Comparison of ENCODE assay signal across 22 mouse cellular contexts in the genomic region with DNA sequence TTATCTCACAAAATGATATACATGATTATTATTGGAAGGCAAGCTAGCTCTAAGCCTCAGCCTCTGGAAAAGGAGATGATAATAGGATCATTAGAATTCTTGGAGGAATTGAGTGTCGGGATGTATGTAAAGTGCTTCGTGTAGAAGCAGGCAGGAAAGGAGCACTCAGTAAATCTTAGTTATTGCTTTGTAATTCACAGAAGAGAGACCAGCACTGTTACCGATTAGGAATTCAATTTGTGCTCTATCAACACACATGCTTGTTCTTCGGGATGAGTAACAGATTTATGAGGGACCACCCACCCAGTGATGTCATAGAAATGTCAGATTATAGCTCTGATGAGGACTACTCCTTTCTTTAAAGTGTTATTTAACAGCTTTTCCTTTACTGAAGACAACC. TPM values are rescaled to one million over a fixed set of nuclear protein-coding genes. Genes with fewer than 3 reads are reported as not detected.
DNase-seq lines count a peak whose midpoint lies in the region; ATAC-seq and TF ChIP-seq lines count a peak whose summit lies in the region.
"Had no signal": no experiment of that assay in that cellular context is flagged by ENCODE, and none has a peak within 500 bp of the region (broad histone marks: within the 10 kb centered on the region; RNA-seq: fewer than 3 reads in every experiment).

No protein-coding gene starts in this region.

- H3K27me3 ChIP-seq in midbrain, embryonic 11.5 days (ENCODE audit: control insufficient read depth, insufficient read depth, low read length), result no peaks in the 10 kb centered on the region
- no peaks in the 10 kb centered on the region for H3K27me3 ChIP-seq in midbrain, postnatal 0 days (ENCODE audit: insufficient read depth, low read length)
- H3K27me3 ChIP-seq in limb, embryonic 14.5 days (ENCODE audit: control insufficient read depth, insufficient read depth, low read length), result no peaks in the 10 kb centered on the region
- H3K27me3 ChIP-seq: embryonic facial prominence, embryonic 13.5 days; heart, embryonic 12.5 days had no signal

- ATAC-seq in midbrain, embryonic 11.5 days (ENCODE audit: low FRiP score), result no peak
- ATAC-seq in midbrain, postnatal 0 days (ENCODE audit: low FRiP score), result no peak
- no peak for ATAC-seq in limb, embryonic 14.5 days (ENCODE audit: low FRiP score, low read depth)
- ATAC-seq: CD4-positive, CD25-positive, alpha-beta regulatory T cell, adult 4 months; forebrain, embryonic 16.5 days had no signal

- no peak for TF ChIP-seq POLR2A in brain, embryonic 14.5 days (IDR thresholded peaks at IDR 0.05; ENCODE audit: borderline replicate concordance, extremely low read depth, insufficient read depth, insufficient read length, poor library complexity, severe bottlenecking)
- TF ChIP-seq POLR2A in limb, embryonic 14.5 days (IDR thresholded peaks at IDR 0.05; ENCODE audit: borderline replicate concordance, extremely low read depth, insufficient read depth, insufficient read length), result no peak

- WGBS in midbrain, embryonic 11.5 days, result 65% methylated on average over 4 of the region's 4 CpGs
- WGBS in midbrain, postnatal 0 days, result 27% methylated on average over 4 of the region's 4 CpGs
- WGBS in limb, embryonic 14.5 days, result 7% methylated on average over 4 of the region's 4 CpGs

- no peak overlapping the region for H3K4me2 ChIP-seq in midbrain, embryonic 11.5 days
- no peak overlapping the region for H3K4me2 ChIP-seq in midbrain, postnatal 0 days (ENCODE audit: low read depth, low read length, poor library complexity, severe bottlenecking)
- H3K4me2 ChIP-seq in limb, embryonic 14.5 days (replicated peaks; ENCODE audit: low read depth, low read length, severe bottlenecking), result no peak overlapping the region
- H3K4me2 ChIP-seq: embryonic facial prominence, embryonic 13.5 days; forebrain, embryonic 12.5 days; heart, embryonic 12.5 days; hindbrain, embryonic 14.5 days had no signal

- peak; percentile 51 for DNase-seq in embryo, embryonic 10.5 days (ENCODE audit: low spot score)
- no peak for DNase-seq in embryo, embryonic 9.5 days (ENCODE audit: extremely low spot score)
- peak; percentile 72 for DNase-seq in midbrain, embryonic 11.5 days (ENCODE audit: low spot score, missing footprints)
- no peak for DNase-seq in midbrain, postnatal 0 days (ENCODE audit: low spot score)
- peak; percentile 11 for DNase-seq in brain, embryonic 14.5 days (ENCODE audit: low read depth)
- peak; percentile 38 for DNase-seq in limb, embryonic 14.5 days (ENCODE audit: low spot score)
- no peak for DNase-seq in spleen, postnatal 36 days (ENCODE audit: low spot score in 2 of 2)
- DNase-seq: adrenal gland, adult 8-10 months; adrenal gland, postnatal 36 days; B cell, adult 2 months; cerebellum, adult 11 months; cerebellum, adult 8-10 months; cerebellum, postnatal 14 days; gastrocnemius, postnatal 25 days had no signal

- no peaks in the 10 kb centered on the region for H3K4me1 ChIP-seq in midbrain, embryonic 11.5 days (ENCODE audit: control insufficient read depth, insufficient read depth, low read length)
- H3K4me1 ChIP-seq in midbrain, postnatal 0 days (ENCODE audit: insufficient read depth, low read length), result no peaks in the 10 kb centered on the region
- peaks cover 9% of the 10 kb centered on the region for H3K4me1 ChIP-seq in limb, embryonic 14.5 days (ENCODE audit: control insufficient read depth, insufficient read depth, low read length)
- H3K4me1 ChIP-seq: heart, embryonic 12.5 days had no signal

- no peak overlapping the region for H3K9ac ChIP-seq in midbrain, embryonic 11.5 days (ENCODE audit: low read length)
- H3K9ac ChIP-seq in midbrain, postnatal 0 days (replicated peaks; ENCODE audit: low read length, poor library complexity, severe bottlenecking), result no peak overlapping the region
- no peak overlapping the region for H3K9ac ChIP-seq in limb, embryonic 14.5 days (ENCODE audit: low read depth, low read length, severe bottlenecking)
- H3K9ac ChIP-seq: embryonic facial prominence, embryonic 13.5 days; forebrain, embryonic 12.5 days; heart, embryonic 12.5 days; hindbrain, embryonic 14.5 days had no signal

- H3K36me3 ChIP-seq in midbrain, embryonic 11.5 days (ENCODE audit: control insufficient read depth, insufficient read depth, low read length), result no peaks in the 10 kb centered on the region
- no peaks in the 10 kb centered on the region for H3K36me3 ChIP-seq in midbrain, postnatal 0 days (ENCODE audit: insufficient read depth, low read length)
- no peaks in the 10 kb centered on the region for H3K36me3 ChIP-seq in limb, embryonic 14.5 days (ENCODE audit: control insufficient read depth, insufficient read depth, low read length)
- H3K36me3 ChIP-seq: embryonic facial prominence, embryonic 13.5 days; forebrain, embryonic 12.5 days; G1E; heart, embryonic 12.5 days; hindbrain, embryonic 10.5 days had no signal

- H3K4me3 ChIP-seq in midbrain, embryonic 11.5 days (ENCODE audit: low read depth, low read length), result no peak overlapping the region
- H3K4me3 ChIP-seq in midbrain, postnatal 0 days (ENCODE audit: low read depth, low read length), result no peak overlapping the region
- no peak overlapping the region for H3K4me3 ChIP-seq in limb, embryonic 14.5 days (replicated peaks; ENCODE audit: low read length)
- H3K4me3 ChIP-seq: embryonic facial prominence, embryonic 13.5 days; forebrain, embryonic 12.5 days; heart, embryonic 12.5 days; hindbrain, embryonic 10.5 days had no signal

- TF ChIP-seq CTCF in midbrain, postnatal 0 days (IDR thresholded peaks at IDR 0.05), result no peak
- TF ChIP-seq CTCF in brain, embryonic 14.5 days (IDR thresholded peaks at IDR 0.05; ENCODE audit: borderline replicate concordance, extremely low read depth, insufficient read depth, insufficient read length), result no peak

- H3K27ac ChIP-seq in midbrain, embryonic 11.5 days (ENCODE audit: low read depth, low read length), result no peak overlapping the region
- H3K27ac ChIP-seq in midbrain, postnatal 0 days (ENCODE audit: low read depth, low read length), result no peak overlapping the region
- no peak overlapping the region for H3K27ac ChIP-seq in limb, embryonic 14.5 days (replicated peaks; ENCODE audit: low read depth, low read length)
- H3K27ac ChIP-seq: forebrain, embryonic 12.5 days; hindbrain, embryonic 10.5 days; hindbrain, embryonic 14.5 days had no signal

- H3K9me3 ChIP-seq in midbrain, embryonic 11.5 days (ENCODE audit: control insufficient read depth, low read length), result no peaks in the 10 kb centered on the region
- no peaks in the 10 kb centered on the region for H3K9me3 ChIP-seq in midbrain, postnatal 0 days (ENCODE audit: low read length)
- H3K9me3 ChIP-seq in limb, embryonic 14.5 days (ENCODE audit: control insufficient read depth, low read length), result no peaks in the 10 kb centered on the region
- H3K9me3 ChIP-seq: embryonic facial prominence, embryonic 13.5 days; forebrain, embryonic 12.5 days; heart, embryonic 12.5 days; hindbrain, embryonic 10.5 days had no signal

RNA-seq across cellular contexts. Expression of gene Rnd3, which starts 57.4 kb away (rescaled TPM):
- 338 and 393 TPM in 2 replicates for polyA plus RNA-seq in midbrain, embryonic 11.5 days (2014; fragmentation: Nextera tagmentation; extraction: Ambion mirVana)
- 70.4 and 73.9 TPM in 2 replicates for total RNA-seq in midbrain, postnatal 0 days (2014; rRNA removed)
- 81.1 and 88.9 TPM in 2 replicates for polyA plus RNA-seq in midbrain, postnatal 0 days (2015; fragmentation: Nextera tagmentation; extraction: Ambion mirVana)
- 76.7 and 111 TPM in 2 replicates for polyA plus RNA-seq in brain, embryonic 14.5 days (2012; rRNA removed)
- polyA plus RNA-seq in limb, embryonic 14.5 days (2012; rRNA removed), result 59.4 and 68.8 TPM in 2 replicates
- 162 and 176 TPM in 2 replicates for polyA plus RNA-seq in limb, embryonic 14.5 days (2014; fragmentation: Nextera tagmentation; extraction: Ambion mirVana)
- polyA plus RNA-seq: G1E had no signal

Comparison
In these comparisons a context has a peak if more than half of its experiments do, and no peak if none do; other contexts are left out.
1. DNase-seq: peak in embryo, embryonic 10.5 days (single experiment), midbrain, embryonic 11.5 days (single experiment), brain, embryonic 14.5 days (single experiment) and limb, embryonic 14.5 days (single experiment); none in embryo, embryonic 9.5 days (single experiment), midbrain, postnatal 0 days (single experiment) and spleen, postnatal 36 days (0 of 2).